Mouse (Mus musculus): ENCODE measurements around the gene Ttc23. TPM values are rescaled to one million over a fixed set of nuclear protein-coding genes. Genes with fewer than 3 reads are reported as not detected.

The Ttc23 gene
- total RNA-seq (2012; rRNA removed) = 9.4 and 11.6 TPM in 2 replicates

DNA sequence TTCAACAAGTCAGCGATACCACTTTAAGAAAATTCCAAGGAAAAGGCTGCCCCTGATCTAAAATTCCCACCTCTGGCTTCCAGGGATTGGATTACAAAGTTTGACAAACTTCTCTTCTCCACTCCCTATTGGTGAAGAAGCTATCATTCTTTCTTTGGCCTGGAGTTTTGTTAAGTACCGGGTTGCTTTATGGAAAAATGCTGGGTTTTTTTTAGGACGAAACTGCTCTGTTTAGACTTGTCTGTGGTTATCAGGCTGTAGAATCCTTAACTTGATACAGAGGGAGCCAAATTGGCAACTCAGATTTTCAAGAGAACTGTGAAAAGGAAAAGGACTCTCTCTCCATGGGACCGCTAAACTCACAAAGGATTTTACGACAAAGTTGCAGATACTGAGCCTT lies at the start of gene Ttc23:
Ttc23 (plus strand) TSS at position 134 of the 400 bp plus-strand sequence.
- no peaks in the 10 kb centered on the region for H3K36me3 ChIP-seq (ENCODE audit: control insufficient read depth, insufficient read depth, low read length, poor library complexity, severe bottlenecking)
- no peak for DNase-seq (ENCODE audit: low read depth, low spot score)
- in situ Hi-C loops (cut with MboI; ENCODE audit: low sequenced_read_pairs in 2 of 2, unreplicated experiment in 2 of 2) = loop anchor here in 1 of 2 experiments (25.0 kb wide), 1 partner anchor 810 kb away; the partner anchor contains the start of gene Adamts17

GRCm38 (mm10) chr7:67598050-67598449 lies 49.2 kb upstream of the Ttc23 start:
- Histone ChIP-seq H3K4me1 (ENCODE audit: control insufficient read depth in 2 of 2, insufficient read depth in 2 of 2, low read length in 2 of 2, poor library complexity in 1 of 2) (no peaks in the 10 kb centered on the region; a peak in 1 of 4 replicates), H3K27ac (ENCODE audit: insufficient read depth, low read depth, low read length, poor library complexity, severe bottlenecking) (no peak overlapping the region), H3K9me3 (ENCODE audit: control insufficient read depth, insufficient read depth, low read depth, low read length) (no peaks in the 10 kb centered on the region), H3K36me3 (ENCODE audit: control insufficient read depth, insufficient read depth, low read length, poor library complexity, severe bottlenecking) (no peaks in the 10 kb centered on the region), H3K9ac (ENCODE audit: insufficient read depth, low read depth, low read length, poor library complexity, severe bottlenecking) (no peak overlapping the region), H3K4me3 (ENCODE audit: insufficient read depth in 1 of 2, low read depth in 1 of 2, low read length in 2 of 2, poor library complexity in 1 of 2, severe bottlenecking in 1 of 2) (no peak overlapping the region)
- DNase-seq (ENCODE audit: low read depth, low spot score) = no peak
- in situ Hi-C loops (cut with MboI; ENCODE audit: low sequenced_read_pairs in 2 of 2, unreplicated experiment in 2 of 2) = no loop called here
- no peak for TF ChIP-seq ZC3H11A (IDR thresholded peaks at IDR 0.05; ENCODE audit: borderline replicate concordance, low read depth, low read length)
- no peak for TF ChIP-seq CHD2 (IDR thresholded peaks at IDR 0.05; ENCODE audit: low read depth, low read length)
- no peak for TF ChIP-seq ZNF384 (IDR thresholded peaks at IDR 0.05; ENCODE audit: low read depth, low read length)

More for the DNA sequence above, at the start of gene Ttc23:
- H3K9ac ChIP-seq (ENCODE audit: insufficient read depth, low read depth, low read length, poor library complexity, severe bottlenecking) = peak within 1 kb of the TSS; percentile 94
- H3K4me3 ChIP-seq (ENCODE audit: insufficient read depth in 1 of 2, low read depth in 1 of 2, low read length in 2 of 2, poor library complexity in 1 of 2, severe bottlenecking in 1 of 2) = peak within 1 kb of the TSS; percentile 66 to 96
- no peak within 1 kb of the TSS for H3K27ac ChIP-seq (ENCODE audit: insufficient read depth, low read depth, low read length, poor library complexity, severe bottlenecking)
- TF ChIP-seq MAFK (IDR thresholded peaks at IDR 0.05; ENCODE audit: insufficient read depth, low read depth, low read length) = no peak
- no peak for TF ChIP-seq ZNF384 (IDR thresholded peaks at IDR 0.05; ENCODE audit: low read depth, low read length)
- TF ChIP-seq ZC3H11A (IDR thresholded peaks at IDR 0.05; ENCODE audit: borderline replicate concordance, low read depth, low read length) = no peak
- 0 out of 2 replicates have a peak, but pooled peaks have one; percentile 41 for TF ChIP-seq CHD2 (IDR thresholded peaks at IDR 0.05; ENCODE audit: low read depth, low read length)
- TF ChIP-seq HCFC1 (IDR thresholded peaks at IDR 0.05; ENCODE audit: borderline replicate concordance, insufficient read depth, low read length) = no peak
- H3K9me3 ChIP-seq (ENCODE audit: control insufficient read depth, insufficient read depth, low read depth, low read length) = no peaks in the 10 kb centered on the region
- peaks cover 0 to 7% of the 10 kb centered on the region in 2 experiments; a peak in 1 of 4 replicates for H3K4me1 ChIP-seq (ENCODE audit: control insufficient read depth in 2 of 2, insufficient read depth in 2 of 2, low read length in 2 of 2, poor library complexity in 1 of 2)

DNA sequence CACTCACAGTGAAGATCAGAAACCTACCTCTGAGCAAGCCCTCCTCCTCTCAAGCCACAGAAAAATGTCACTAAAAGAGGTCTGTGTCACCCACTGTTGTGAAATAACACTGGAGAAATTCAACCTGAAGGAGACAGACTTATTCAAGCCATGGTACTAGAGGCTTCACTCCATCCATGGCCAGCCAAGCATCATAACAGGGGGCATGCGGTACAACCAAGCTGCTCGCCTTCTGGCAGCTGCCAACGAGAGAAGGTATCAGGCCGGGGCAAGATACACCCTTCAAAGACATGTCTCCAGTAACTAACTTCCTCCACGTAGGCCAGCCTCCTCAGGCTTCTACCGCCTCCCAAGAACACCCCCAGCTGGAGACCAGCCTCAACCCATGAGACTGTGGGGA lies 42.1 kb upstream of the Ttc23 start:
- Histone ChIP-seq H3K4me3 (ENCODE audit: insufficient read depth in 1 of 2, low read depth in 1 of 2, low read length in 2 of 2, poor library complexity in 1 of 2, severe bottlenecking in 1 of 2) (no peak overlapping the region), H3K9me3 (ENCODE audit: control insufficient read depth, insufficient read depth, low read depth, low read length) (no peaks in the 10 kb centered on the region), H3K9ac (ENCODE audit: insufficient read depth, low read depth, low read length, poor library complexity, severe bottlenecking) (no peak overlapping the region), H3K4me1 (ENCODE audit: control insufficient read depth in 2 of 2, insufficient read depth in 2 of 2, low read length in 2 of 2, poor library complexity in 1 of 2) (peaks cover 0 to 2% of the 10 kb centered on the region in 2 experiments; a peak in 1 of 4 replicates), H3K27ac (ENCODE audit: insufficient read depth, low read depth, low read length, poor library complexity, severe bottlenecking) (no peak overlapping the region), H3K36me3 (ENCODE audit: control insufficient read depth, insufficient read depth, low read length, poor library complexity, severe bottlenecking) (no peaks in the 10 kb centered on the region)
- in situ Hi-C loops (cut with MboI; ENCODE audit: low sequenced_read_pairs in 2 of 2, unreplicated experiment in 2 of 2) = no loop called here
- no peak for DNase-seq (ENCODE audit: low read depth, low spot score)
- TF ChIP-seq CHD2 (IDR thresholded peaks at IDR 0.05; ENCODE audit: low read depth, low read length) = no peak
- no peak for TF ChIP-seq ZNF384 (IDR thresholded peaks at IDR 0.05; ENCODE audit: low read depth, low read length)
- TF ChIP-seq HCFC1 (IDR thresholded peaks at IDR 0.05; ENCODE audit: borderline replicate concordance, insufficient read depth, low read length) = no peak
- TF ChIP-seq ZC3H11A (IDR thresholded peaks at IDR 0.05; ENCODE audit: borderline replicate concordance, low read depth, low read length) = no peak
- no peak for TF ChIP-seq MAFK (IDR thresholded peaks at IDR 0.05; ENCODE audit: insufficient read depth, low read depth, low read length)

- no peaks in the 10 kb centered on the region for H3K9me3 ChIP-seq (ENCODE audit: control insufficient read depth, insufficient read depth, low read depth, low read length)
- H3K27ac ChIP-seq (ENCODE audit: insufficient read depth, low read depth, low read length, poor library complexity, severe bottlenecking) = no peak overlapping the region
- H3K36me3 ChIP-seq (ENCODE audit: control insufficient read depth, insufficient read depth, low read length, poor library complexity, severe bottlenecking) = no peaks in the 10 kb centered on the region
- H3K9ac ChIP-seq (ENCODE audit: insufficient read depth, low read depth, low read length, poor library complexity, severe bottlenecking) = no peak overlapping the region
- no peak overlapping the region for H3K4me3 ChIP-seq (ENCODE audit: insufficient read depth in 1 of 2, low read depth in 1 of 2, low read length in 2 of 2, poor library complexity in 1 of 2, severe bottlenecking in 1 of 2)
- TF ChIP-seq ZNF384 (IDR thresholded peaks at IDR 0.05; ENCODE audit: low read depth, low read length) = no peak
- no peak for DNase-seq (ENCODE audit: low read depth, low spot score)
- in situ Hi-C loops (cut with MboI; ENCODE audit: low sequenced_read_pairs in 2 of 2, unreplicated experiment in 2 of 2) = no loop called here
- peaks cover 0 to 2% of the 10 kb centered on the region in 2 experiments; a peak in 1 of 4 replicates for H3K4me1 ChIP-seq (ENCODE audit: control insufficient read depth in 2 of 2, insufficient read depth in 2 of 2, low read length in 2 of 2, poor library complexity in 1 of 2)
These were observed 41.0 kb upstream of the Ttc23 start for GRCm38 (mm10) chr7:67606250-67606649.

Measured in ES-E14 (cell line).